ENCODE assay signal across 24 mouse cellular contexts in genomic region chr12:49379446-49379845, GRCm38 (mm10). TPM values are rescaled to one million over a fixed set of nuclear protein-coding genes. Genes with fewer than 3 reads are reported as not detected.
A peak's percentile ranks its signal among the peaks of the same experiment; 100 is the strongest.
DNase-seq lines count a peak whose midpoint lies in the region; ATAC-seq lines count a peak whose summit lies in the region.
"Had no signal": no experiment of that assay in that cellular context is flagged by ENCODE, and none has a peak within 500 bp of the region (broad histone marks: within the 10 kb centered on the region; RNA-seq: fewer than 3 reads in every experiment).

No protein-coding gene starts in this region.

- peaks cover 4% of the 10 kb centered on the region; the same call in 1 of the 2 replicates for H3K4me1 ChIP-seq in midbrain, embryonic 11.5 days (ENCODE audit: control insufficient read depth, insufficient read depth, low read length)
- peaks cover 13% of the 10 kb centered on the region for H3K4me1 ChIP-seq in midbrain, embryonic 13.5 days (replicated peaks)
- peaks cover 80% of the 10 kb centered on the region for H3K4me1 ChIP-seq in forebrain, embryonic 10.5 days

- no peak overlapping the region for H3K4me3 ChIP-seq in midbrain, embryonic 11.5 days (ENCODE audit: low read depth, low read length)
- H3K4me3 ChIP-seq in midbrain, embryonic 13.5 days (replicated peaks), result no peak overlapping the region
- H3K4me3 ChIP-seq in forebrain, embryonic 10.5 days, result peak overlapping the region; percentile 81
- H3K4me3 ChIP-seq: hindbrain, embryonic 15.5 days had no signal

- peaks cover 93% of the 10 kb centered on the region for H3K27me3 ChIP-seq in midbrain, embryonic 11.5 days (ENCODE audit: control insufficient read depth, insufficient read depth, low read length)
- H3K27me3 ChIP-seq in midbrain, embryonic 13.5 days, result peaks cover 95% of the 10 kb centered on the region
- H3K27me3 ChIP-seq in forebrain, embryonic 10.5 days (ENCODE audit: poor library complexity, severe bottlenecking), result peaks cover 100% of the 10 kb centered on the region

- no peak for ATAC-seq in midbrain, embryonic 11.5 days (ENCODE audit: low FRiP score)
- no peak for ATAC-seq in midbrain, embryonic 13.5 days
- ATAC-seq: CD4-positive, CD25-positive, alpha-beta regulatory T cell, adult 4 months had no signal

- H3K4me2 ChIP-seq in midbrain, embryonic 11.5 days, result no peak overlapping the region
- no peak overlapping the region for H3K4me2 ChIP-seq in midbrain, embryonic 13.5 days (replicated peaks)
- H3K4me2 ChIP-seq: hindbrain, embryonic 15.5 days; liver, embryonic 11.5 days; lung, embryonic 14.5 days had no signal

- H3K9me3 ChIP-seq in midbrain, embryonic 11.5 days (ENCODE audit: control insufficient read depth, low read length), result no peaks in the 10 kb centered on the region
- no peaks in the 10 kb centered on the region for H3K9me3 ChIP-seq in midbrain, embryonic 13.5 days
- H3K9me3 ChIP-seq in forebrain, embryonic 10.5 days, result no peaks in the 10 kb centered on the region
- H3K9me3 ChIP-seq: hindbrain, embryonic 15.5 days had no signal

- peak; percentile 90 for DNase-seq in midbrain, embryonic 11.5 days (ENCODE audit: low spot score, missing footprints)
- DNase-seq in brain, embryonic 18.5 days (ENCODE audit: low read depth, low spot score), result peak; percentile 57
- no peak for DNase-seq in forebrain, embryonic 10.5 days (ENCODE audit: extremely low spot score, low spot score)
- DNase-seq in layer of hippocampus, adult 9-10 months (ENCODE audit: low spot score), result peak; percentile 39
- DNase-seq in urinary bladder, postnatal 4 days (ENCODE audit: low spot score in 2 of 2), result no peak
- no peak for DNase-seq in urinary bladder, adult 18-20 months (ENCODE audit: low spot score in 2 of 2)
- no peak for DNase-seq in gastrocnemius, postnatal 10 days
- DNase-seq: adrenal gland, postnatal 10 days; gastrocnemius, postnatal 14 days; heart, postnatal 14 days; kidney, adult 9 months; left cerebral cortex, postnatal 4 days; lung, embryonic 14.5 days; spleen, adult 18-20 months; thymus, postnatal 25 days had no signal

- H3K9ac ChIP-seq in midbrain, embryonic 11.5 days (ENCODE audit: low read length), result no peak overlapping the region
- H3K9ac ChIP-seq in midbrain, embryonic 13.5 days (replicated peaks), result no peak overlapping the region
- H3K9ac ChIP-seq: hindbrain, embryonic 15.5 days; lung, embryonic 14.5 days had no signal

- WGBS in midbrain, embryonic 11.5 days, result 3% methylated on average over 11 of the region's 11 CpGs
- 5% methylated on average over 11 of the region's 11 CpGs for WGBS in midbrain, embryonic 13.5 days
- WGBS in forebrain, embryonic 10.5 days, result 3% methylated on average over 11 of the region's 11 CpGs

- no peak overlapping the region for H3K27ac ChIP-seq in midbrain, embryonic 11.5 days (ENCODE audit: low read depth, low read length)
- H3K27ac ChIP-seq in midbrain, embryonic 13.5 days, result no peak overlapping the region
- peak overlapping the region; percentile 96 for H3K27ac ChIP-seq in forebrain, embryonic 10.5 days
- H3K27ac ChIP-seq: hindbrain, embryonic 15.5 days had no signal

- H3K36me3 ChIP-seq in midbrain, embryonic 11.5 days (ENCODE audit: control insufficient read depth, insufficient read depth, low read length), result no peaks in the 10 kb centered on the region
- H3K36me3 ChIP-seq in midbrain, embryonic 13.5 days, result no peaks in the 10 kb centered on the region
- no peaks in the 10 kb centered on the region for H3K36me3 ChIP-seq in forebrain, embryonic 10.5 days (replicated peaks)
- H3K36me3 ChIP-seq: hindbrain, embryonic 15.5 days had no signal

RNA-seq across cellular contexts. Expression of gene Foxg1, which starts 3.0 kb away (rescaled TPM):
- 0.41 and 0.92 TPM in 2 replicates for polyA plus RNA-seq in midbrain, embryonic 11.5 days (2014; fragmentation: Nextera tagmentation; extraction: Ambion mirVana)
- 0.63 and 6.4 TPM in 2 replicates for polyA plus RNA-seq in midbrain, embryonic 13.5 days (2015; fragmentation: Nextera tagmentation; extraction: Ambion mirVana)
- 20.2 and 20.7 TPM in 2 replicates for polyA plus RNA-seq in forebrain, embryonic 10.5 days (2016; fragmentation: Nextera tagmentation; extraction: Ambion mirVana)
- under 1 TPM; 0.09 to 0.25 TPM for total RNA-seq in gastrocnemius, postnatal 10 days (2021)
- total RNA-seq: gastrocnemius, postnatal 14 days; heart, postnatal 14 days; megakaryocyte progenitor cell, adult 5-6 weeks; MEL; neutrophil, adult 5-6 weeks had no signal
- polyA plus RNA-seq: CD4-positive, CD25-positive, alpha-beta regulatory T cell, adult 4 months had no signal

RNA-seq across cellular contexts. Expression of gene Gm43517, which starts 5.5 kb away (rescaled TPM):
- 0.07 TPM in 1 of 2 replicates, not detected in the other for polyA plus RNA-seq in midbrain, embryonic 11.5 days (2014; fragmentation: Nextera tagmentation; extraction: Ambion mirVana)
- polyA plus RNA-seq in midbrain, embryonic 13.5 days (2015; fragmentation: Nextera tagmentation; extraction: Ambion mirVana), result 0.15 TPM in 1 of 2 replicates, not detected in the other
- polyA plus RNA-seq in forebrain, embryonic 10.5 days (2016; fragmentation: Nextera tagmentation; extraction: Ambion mirVana), result 1.2 TPM in 2 replicates
- not detected for total RNA-seq in gastrocnemius, postnatal 10 days (2021)
- total RNA-seq: gastrocnemius, postnatal 14 days; heart, postnatal 14 days; megakaryocyte progenitor cell, adult 5-6 weeks; MEL; neutrophil, adult 5-6 weeks had no signal
- polyA plus RNA-seq: CD4-positive, CD25-positive, alpha-beta regulatory T cell, adult 4 months; embryonic facial prominence, embryonic 14.5 days; hindbrain, embryonic 15.5 days; liver, embryonic 11.5 days; lung, embryonic 14.5 days; stomach, embryonic 16.5 days had no signal

Comparison
In these comparisons a context has a peak if more than half of its experiments do, and no peak if none do; other contexts are left out.
1. DNase-seq: peak in midbrain, embryonic 11.5 days (single experiment), brain, embryonic 18.5 days (single experiment) and layer of hippocampus, adult 9-10 months (single experiment); none in forebrain, embryonic 10.5 days (single experiment), urinary bladder, postnatal 4 days (0 of 2), urinary bladder, adult 18-20 months (0 of 2) and gastrocnemius, postnatal 10 days (single experiment).